Comparison of ENCODE assay signal across 26 mouse cellular contexts in genomic region chr11:87920301-87920700, GRCm38 (mm10). TPM values are rescaled to one million over a fixed set of nuclear protein-coding genes. Genes with fewer than 3 reads are reported as not detected.
A peak's percentile ranks its signal among the peaks of the same experiment; 100 is the strongest.
DNase-seq lines count a peak whose midpoint lies in the region; ATAC-seq and TF ChIP-seq lines count a peak whose summit lies in the region.
"Had no signal": no experiment of that assay in that cellular context is flagged by ENCODE, and none has a peak within 500 bp of the region (broad histone marks: within the 10 kb centered on the region; RNA-seq: fewer than 3 reads in every experiment).

No protein-coding gene starts in this region.

- DNase-seq in frontal cortex, postnatal 10 days (ENCODE audit: low spot score in 2 of 2) = no peak
- no peak for DNase-seq in left cerebral cortex, adult 2 months (ENCODE audit: extremely low spot score in 1 of 2, low spot score in 2 of 2)
- no peak for DNase-seq in left cerebral cortex, postnatal 4 days
- peak; percentile 73 for DNase-seq in brain, adult 2 months (ENCODE audit: low read depth, low spot score)
- DNase-seq in telencephalon, adult 2 months (ENCODE audit: low read depth, low spot score) = peak; percentile 80
- DNase-seq in spleen, postnatal 36 days (ENCODE audit: low spot score in 2 of 2) = no peak
- DNase-seq: adrenal gland, adult 8-10 months; B cell, adult 2 months; cerebellum, adult 11-12 months; cerebellum, adult 9-10 months; cerebellum, postnatal 25 days; forebrain, postnatal 0 days; gastrocnemius, postnatal 36 days; heart, adult 11 months had no signal

- intact Hi-C loops in left cerebral cortex, adult 2 months (cut with DNase I) = loop anchor here (2.0 kb wide), 1 partner anchor 158 kb away; no protein-coding TSS in a partner anchor
- intact Hi-C loops in left cerebral cortex, postnatal 4 days (cut with DNase I) = no loop called here

- peak overlapping the region; percentile 56 for H3K27ac ChIP-seq in left cerebral cortex, adult 2 months
- H3K27ac ChIP-seq: embryonic facial prominence, embryonic 10.5 days; forebrain, embryonic 13.5 days; heart, embryonic 13.5 days; hindbrain, embryonic 12.5 days had no signal

- H3K4me3 ChIP-seq in left cerebral cortex, adult 2 months = no peak overlapping the region
- H3K4me3 ChIP-seq: embryonic facial prominence, embryonic 10.5 days; forebrain, embryonic 13.5 days; heart, embryonic 13.5 days; hindbrain, embryonic 12.5 days had no signal

- no peak for TF ChIP-seq CTCF in left cerebral cortex, adult 2 months (IDR thresholded peaks at IDR 0.05)

- ATAC-seq in frontal cortex, adult (ENCODE audit: low TSS enrichment) = peak; percentile 92
- ATAC-seq: CD4-positive, CD25-positive, alpha-beta regulatory T cell, adult 4 months; forebrain, embryonic 13.5 days; forebrain, postnatal 0 days; hindbrain, embryonic 16.5 days; inflammation-experienced regulatory T-cells, adult 6 months had no signal

RNA-seq across cellular contexts. Expression of gene Olfr464, which starts 0.5 kb away (rescaled TPM):
- total RNA-seq in left cerebral cortex, adult 2 months (2021) = 1 to 10 TPM; 2.0 to 2.7 TPM
- not detected for total RNA-seq in left cerebral cortex, postnatal 4 days (2021)
- total RNA-seq: adrenal gland, adult 8-10 months; adrenal gland, postnatal 4 days; forebrain, postnatal 0 days; G1E; gastrocnemius, adult 8-10 months; gastrocnemius, postnatal 36 days; heart, postnatal 36 days had no signal

RNA-seq across cellular contexts. Expression of gene Olfr463, which starts 23.1 kb away (rescaled TPM):
- total RNA-seq in left cerebral cortex, adult 2 months (2021) = not detected
- not detected for total RNA-seq in left cerebral cortex, postnatal 4 days (2021)
- total RNA-seq: adrenal gland, adult 8-10 months; adrenal gland, postnatal 4 days; forebrain, postnatal 0 days; G1E; gastrocnemius, adult 8-10 months; gastrocnemius, postnatal 36 days; heart, postnatal 36 days had no signal

RNA-seq across cellular contexts. Expression of gene Olfr462, which starts 28.2 kb away (rescaled TPM):
- total RNA-seq in left cerebral cortex, adult 2 months (2021) = not detected
- not detected for total RNA-seq in left cerebral cortex, postnatal 4 days (2021)
- total RNA-seq: adrenal gland, adult 8-10 months; adrenal gland, postnatal 4 days; forebrain, postnatal 0 days; gastrocnemius, adult 8-10 months; gastrocnemius, postnatal 36 days; heart, postnatal 36 days had no signal

RNA-seq across cellular contexts. Expression of gene Epx, which starts 45.0 kb away (rescaled TPM):
- under 1 TPM; 0.11 to 0.19 TPM for total RNA-seq in left cerebral cortex, adult 2 months (2021)
- total RNA-seq in left cerebral cortex, postnatal 4 days (2021) = under 1 TPM; 0.22 to 0.40 TPM
- total RNA-seq: adrenal gland, adult 8-10 months; G1E; gastrocnemius, adult 8-10 months; gastrocnemius, postnatal 36 days; heart, postnatal 36 days had no signal

Comparison
In these comparisons a context has a peak if more than half of its experiments do, and no peak if none do; other contexts are left out.
1. DNase-seq: peak in brain, adult 2 months (single experiment) and telencephalon, adult 2 months (single experiment); none in frontal cortex, postnatal 10 days (0 of 2), left cerebral cortex, adult 2 months (0 of 2), left cerebral cortex, postnatal 4 days (single experiment) and spleen, postnatal 36 days (0 of 2).